Mouse (Mus musculus) kidney, adult 10 weeks (tissue): Measurements from ENCODE around the gene Rps5. TPM values are rescaled to one million over a fixed set of nuclear protein-coding genes. Genes with fewer than 3 reads are reported as not detected.

ENCODE experiments used
- polyA plus RNA-seq: library from polyadenylated mRNA; stranded (reverse); fragments of 350-450 nt; fragmentation: Illumina TruSeq; extraction: RNeasy Lipid Tissue Mini Kit (QIAGEN cat#74804); gene quantifications from one replicate; pipeline ENCODE4 v1.2.3, GENCODE M21; 2014; ENCODE audit warnings: low read depth, low replicate concordance

Rps5 gene
- 13.9 TPM for polyA plus RNA-seq

DNA sequence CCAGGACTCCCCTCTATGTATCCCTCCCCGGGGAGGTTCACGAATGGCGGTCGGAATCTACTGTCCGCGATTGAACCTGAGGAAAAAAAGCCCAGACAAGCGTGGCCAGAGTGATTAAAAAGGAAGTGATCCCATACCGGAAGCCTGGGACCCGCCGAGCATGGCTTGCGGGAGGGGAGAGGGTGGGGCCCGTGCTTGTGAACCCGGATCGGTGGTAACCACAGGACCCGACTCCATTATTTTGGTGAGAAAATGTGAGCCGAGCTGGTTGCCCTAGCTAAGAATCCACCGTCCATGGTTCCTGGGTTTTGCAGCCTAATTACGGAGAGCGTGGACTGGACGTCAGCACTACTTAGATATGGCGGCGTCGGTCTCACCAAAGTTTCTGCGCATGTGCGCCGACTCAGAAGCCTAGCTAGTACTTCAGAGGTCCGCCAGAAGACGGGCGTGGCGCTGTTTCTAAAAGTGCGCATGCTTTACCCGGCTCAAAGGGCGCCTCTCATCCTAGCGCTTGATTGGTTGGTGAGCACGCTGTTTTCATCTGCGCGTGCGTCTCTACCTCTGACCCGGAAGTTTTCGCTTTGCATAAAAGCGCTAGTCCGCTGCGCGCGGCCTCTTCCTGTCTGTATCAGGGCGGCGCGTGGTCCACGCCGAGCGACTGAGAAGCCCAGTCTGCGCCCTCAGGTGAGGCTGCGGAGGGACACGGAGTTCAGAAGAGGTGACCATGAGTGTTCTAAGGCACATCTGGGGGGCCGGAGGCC is at the start of gene Rps5:
Gene Rps5 (plus strand): TSS at position 586 of the 761 bp plus-strand sequence.

GRCm38 (mm10) chr7:12880911-12881660 is 41.0 kb upstream of the Rps5 start, which contains the start of gene Zfp128:
Zfp128 (plus strand) TSS chr7:12881177.

DNA sequence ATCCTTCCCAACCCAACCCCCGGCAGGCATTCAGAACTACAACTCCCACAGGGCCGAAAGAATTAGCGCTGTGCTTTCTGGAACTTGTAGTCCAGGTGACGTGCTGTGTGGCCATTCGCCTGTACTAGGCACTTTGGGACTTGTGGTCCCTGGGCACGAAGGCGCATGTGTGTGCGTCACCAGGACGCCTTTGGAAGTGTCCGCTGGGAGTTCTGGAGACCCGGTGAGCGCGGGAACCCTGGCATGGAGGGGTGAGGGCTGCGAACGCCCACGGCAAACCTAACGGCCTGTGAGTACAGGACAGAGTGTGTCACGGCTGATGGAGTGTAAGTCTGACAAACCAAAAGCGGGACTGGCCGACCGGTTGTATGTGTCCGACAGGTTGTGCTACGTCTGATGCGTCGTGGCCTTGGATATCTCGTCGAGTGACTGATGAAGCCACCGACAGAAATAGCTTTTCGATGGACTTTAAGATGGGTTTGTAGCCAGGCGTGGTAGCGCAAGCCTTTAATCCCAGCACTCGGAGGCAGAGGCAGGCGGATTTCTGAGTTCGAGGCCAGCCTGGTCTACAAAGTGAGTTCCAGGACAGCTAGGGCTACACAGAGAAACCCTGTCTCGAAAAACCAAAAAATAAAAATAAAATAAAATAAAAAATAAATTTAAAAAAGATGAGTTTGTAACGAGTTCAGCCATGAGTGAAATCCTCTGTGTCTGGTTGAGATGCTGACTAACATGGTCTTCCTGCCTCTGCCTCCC is 24.3 kb upstream of the Rps5 start, which contains the start of gene Zscan22:
Gene Zscan22 (plus strand): TSS at position 161 of the 756 bp plus-strand sequence.

DNA sequence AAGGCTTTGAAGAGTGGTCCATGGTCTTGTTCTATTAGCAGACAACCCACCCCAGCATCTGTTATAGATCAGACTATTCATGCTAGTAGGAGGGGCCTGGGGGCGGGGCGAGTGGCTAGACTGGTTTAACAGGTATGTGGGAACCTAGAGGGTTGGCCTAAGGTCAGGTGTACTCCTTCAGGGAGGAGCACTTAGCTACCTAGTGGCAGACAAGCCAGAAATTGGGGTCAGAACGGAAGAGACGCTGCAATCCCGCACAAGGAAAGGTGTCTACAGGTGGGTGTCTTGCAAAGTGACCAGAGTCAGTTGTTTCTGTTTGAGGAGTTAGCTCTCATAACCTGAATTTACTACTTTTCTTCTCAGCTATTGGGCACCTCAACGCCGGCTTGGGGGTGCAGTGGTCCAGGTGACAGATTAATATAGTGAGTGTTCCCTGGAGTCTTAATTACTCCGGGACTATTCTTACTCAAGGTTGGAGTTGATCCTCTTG is 5.1 kb downstream of the Rps5 start, which contains the start of gene Rnf225:
Gene Rnf225 (plus strand): TSS at position 226 of the 490 bp plus-strand sequence.

DNA sequence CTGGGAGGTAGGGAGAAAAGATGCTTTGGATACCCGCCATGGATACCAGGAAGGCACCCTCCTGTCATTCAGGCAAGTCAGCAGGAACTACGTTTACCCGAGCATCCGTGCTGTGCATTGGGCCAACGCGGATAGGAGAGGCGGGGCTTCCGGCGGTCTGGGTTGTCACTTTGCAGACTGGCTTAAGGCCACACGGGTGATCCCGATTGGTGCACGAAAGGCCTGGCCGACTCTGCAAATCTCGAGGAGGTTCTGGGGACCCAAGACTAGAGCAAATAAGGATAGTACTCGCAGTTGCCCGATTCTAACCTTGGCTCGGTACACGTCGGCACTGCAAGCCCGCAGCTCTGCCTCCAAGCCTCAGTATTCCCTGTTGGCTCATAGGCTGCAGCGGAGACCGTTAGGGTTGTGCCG is 43.6 kb downstream of the Rps5 start, which contains the start of gene Zfp324:
Gene Zfp324 (plus strand): TSS at position 161 of the 414 bp plus-strand sequence.

Other genes starting within 250 kb of the Rps5 start
- not detected for gene Vmn2r55, start 237.3 kb upstream of the Rps5 start, polyA plus RNA-seq
- not detected for gene Vmn2r56, start 187.3 kb upstream of the Rps5 start, polyA plus RNA-seq
- gene Zscan18, start 118.7 kb upstream of the Rps5 start, polyA plus RNA-seq, result 0.81 TPM
- gene Zfp329, start 103.4 kb upstream of the Rps5 start, polyA plus RNA-seq, result 24.1 TPM
- 30.9 TPM for gene Zfp110, start 87.5 kb upstream of the Rps5 start, polyA plus RNA-seq
- 5.7 TPM for gene Zfp128, start 41.1 kb upstream of the Rps5 start, polyA plus RNA-seq
- 5.6 TPM for gene Zscan22, start 24.5 kb upstream of the Rps5 start, polyA plus RNA-seq
- 0.16 TPM for gene Rnf225, start 5.1 kb downstream of the Rps5 start, polyA plus RNA-seq
- 2.7 TPM for gene Zfp324, start 43.5 kb downstream of the Rps5 start, polyA plus RNA-seq
- gene Zfp446, start 55.6 kb downstream of the Rps5 start, polyA plus RNA-seq, result 2.0 TPM
- not detected for gene Slc27a5, start 75.9 kb downstream of the Rps5 start, polyA plus RNA-seq
- gene Trim28, start 76.8 kb downstream of the Rps5 start, polyA plus RNA-seq, result 13.1 TPM
- 0.44 TPM for gene Zbtb45, start 87.7 kb downstream of the Rps5 start, polyA plus RNA-seq
- gene Chmp2a, start 112.5 kb downstream of the Rps5 start, polyA plus RNA-seq, result 117 TPM
- 64.8 TPM for gene Ube2m, start 116.0 kb downstream of the Rps5 start, polyA plus RNA-seq
- 0.36 TPM for gene Mzf1, start 132.5 kb downstream of the Rps5 start, polyA plus RNA-seq
- not detected for gene Vmn1r85, start 172.9 kb downstream of the Rps5 start, polyA plus RNA-seq
- gene Vmn1r86, start 197.6 kb downstream of the Rps5 start, polyA plus RNA-seq, result not detected
- gene Vmn1r87, start 217.9 kb downstream of the Rps5 start, polyA plus RNA-seq, result not detected
- not detected for gene Vmn1r88, start 237.3 kb downstream of the Rps5 start, polyA plus RNA-seq